Mouse (Mus musculus) heart, embryonic 13.5 days (tissue): Measurements from ENCODE around the gene Lhx8. TPM values are rescaled to one million over a fixed set of nuclear protein-coding genes. Genes with fewer than 3 reads are reported as not detected.
A peak's percentile ranks its signal among the peaks of the same experiment; 100 is the strongest.

Experiments used
- ATAC-seq: fragments of 200-750 bp; cut with Nextera tagmentation; 2 replicates; pipeline ENCODE4 v1.8.0; 2017; ENCODE audit warnings: moderate TSS enrichment; ENCODE audit not compliant: insufficient number of reproducible peaks, low FRiP score, low TSS enrichment; ENCODE audit errors: extremely low read depth
- H3K27ac ChIP-seq: fragments of 300-500 bp; sonication (generic); replicated peaks from 2 replicates; pipeline ENCODE4 v1.5.1; 2015; ENCODE audit warnings: moderate library complexity, mild to moderate bottlenecking, inconsistent platforms
- H3K27me3 ChIP-seq: fragments of 300-500 bp; sonication (generic); replicated peaks from 2 replicates; pipeline ENCODE4 v1.6.1; 2015; ENCODE audit warnings: mild to moderate bottlenecking, inconsistent platforms
- H3K36me3 ChIP-seq: fragments of 300-500 bp; sonication (generic); 2 replicates; pipeline ENCODE4 v1.6.1; 2015; ENCODE audit warnings: mild to moderate bottlenecking, inconsistent platforms
- H3K4me1 ChIP-seq: fragments of 300-500 bp; sonication (generic); 2 replicates; pipeline ENCODE4 v1.6.1; 2015; ENCODE audit warnings: inconsistent platforms
- H3K4me2 ChIP-seq: fragments of 300-500 bp; sonication (generic); 2 replicates; pipeline ENCODE4 v1.6.1; 2015; ENCODE audit warnings: inconsistent platforms, mild to moderate bottlenecking, moderate library complexity
- H3K4me3 ChIP-seq: fragments of 300-500 bp; sonication (generic); 2 replicates; pipeline ENCODE4 v1.5.1; 2015; ENCODE audit warnings: moderate library complexity, mild to moderate bottlenecking, inconsistent platforms
- H3K9ac ChIP-seq: fragments of 300-500 bp; sonication (generic); 2 replicates; pipeline ENCODE4 v1.6.1; 2015; ENCODE audit warnings: inconsistent platforms, mild to moderate bottlenecking, moderate library complexity
- H3K9me3 ChIP-seq: fragments of 300-500 bp; sonication (generic); 2 replicates; pipeline ENCODE4 v1.6.1; 2016; ENCODE audit warnings: inconsistent platforms
- WGBS: fragments of 180-500 bp; shearing (Covaris S2); methylation state at CpG from one replicate; pipeline ENCODE4 v1.1.7; 2015; ENCODE audit warnings: mixed read lengths; 5-methylcytosine and 5-hydroxymethylcytosine counted together
- polyA plus RNA-seq: library from polyadenylated mRNA; unstranded; fragments of >200 nt; fragmentation: Nextera tagmentation; extraction: Ambion mirVana; gene quantifications from 2 replicates; pipeline ENCODE4 v1.2.1, GENCODE M21; 2015

Gene Lhx8
- polyA plus RNA-seq, 1 experiment from 2014 or later: 0.11 TPM

GRCm38 (mm10) chr3:154333401-154333999 lies 3.0 kb upstream of the Lhx8 start:
- Histone ChIP-seq H3K4me1 (peaks cover 34% of the 10 kb centered on the region), H3K27ac (no peak overlapping the region), H3K9me3 (no peaks in the 10 kb centered on the region), H3K4me2 (no peak overlapping the region), H3K4me3 (peak overlapping the region; percentile 11; the same call in 1 of the 2 replicates), H3K9ac (no peak overlapping the region), H3K27me3 (peaks cover 89% of the 10 kb centered on the region), H3K36me3 (no peaks in the 10 kb centered on the region)
- ATAC-seq: no peak
- 3% methylated on average over 16 of the region's 16 CpGs for WGBS

DNA sequence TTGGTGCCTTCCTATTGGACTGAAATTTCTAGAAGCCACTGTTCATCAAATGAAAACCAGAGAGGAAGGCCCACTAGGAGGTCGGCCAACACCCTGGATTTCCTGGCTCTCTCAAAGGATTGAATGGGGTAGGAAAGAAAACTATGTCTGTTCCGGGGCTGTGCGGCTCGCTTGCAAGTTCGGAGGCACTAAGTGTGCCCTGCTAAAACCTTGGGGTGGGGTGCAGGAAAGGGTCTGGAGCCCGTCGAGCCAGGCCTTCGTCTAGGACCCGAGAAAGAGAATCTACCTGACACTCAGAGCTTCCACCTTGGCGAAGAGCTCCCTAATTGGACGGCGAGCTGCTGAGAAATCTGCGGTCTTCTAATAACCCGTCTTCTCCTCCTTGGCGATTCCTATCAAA lies 2.5 kb upstream of the Lhx8 start:
- 4% methylated on average over 15 of the region's 15 CpGs for WGBS

DNA sequence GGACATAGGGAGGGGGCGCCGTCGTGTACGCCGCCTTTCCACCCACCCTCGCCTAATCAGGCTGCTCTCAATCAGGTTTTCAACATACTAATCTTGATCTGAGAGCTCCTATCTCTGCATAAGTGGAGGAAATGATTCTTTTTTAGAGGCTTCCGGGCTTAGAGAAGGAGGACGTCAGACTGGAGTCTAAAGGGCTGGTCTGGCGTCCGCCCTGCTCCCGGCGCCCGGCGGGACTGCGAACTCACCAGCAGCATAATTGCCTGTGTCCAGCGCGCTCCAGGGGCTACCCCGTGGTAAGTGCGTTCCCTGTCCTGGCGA lies 1.7 kb upstream of the Lhx8 start:
- no peak for ATAC-seq
- peak overlapping the region; percentile 62 for H3K4me2 ChIP-seq
- H3K36me3 ChIP-seq: no peaks in the 10 kb centered on the region
- H3K4me3 ChIP-seq: peak overlapping the region; percentile 41
- peaks cover 43% of the 10 kb centered on the region for H3K4me1 ChIP-seq
- no peaks in the 10 kb centered on the region for H3K9me3 ChIP-seq
- no peak overlapping the region for H3K27ac ChIP-seq
- WGBS: under 1% methylated on average over 20 of the region's 20 CpGs
- H3K9ac ChIP-seq: no peak overlapping the region
- peaks cover 93% of the 10 kb centered on the region for H3K27me3 ChIP-seq

More for the DNA sequence above, 2.5 kb upstream of the Lhx8 start:
- Histone ChIP-seq H3K4me1 (peaks cover 40% of the 10 kb centered on the region), H3K4me3 (peak overlapping the region; percentile 0; the same call in 1 of the 2 replicates), H3K27me3 (peaks cover 93% of the 10 kb centered on the region), H3K4me2 (no peak overlapping the region), H3K9me3 (no peaks in the 10 kb centered on the region), H3K36me3 (no peaks in the 10 kb centered on the region), H3K9ac (no peak overlapping the region), H3K27ac (no peak overlapping the region)
- ATAC-seq: no peak

DNA sequence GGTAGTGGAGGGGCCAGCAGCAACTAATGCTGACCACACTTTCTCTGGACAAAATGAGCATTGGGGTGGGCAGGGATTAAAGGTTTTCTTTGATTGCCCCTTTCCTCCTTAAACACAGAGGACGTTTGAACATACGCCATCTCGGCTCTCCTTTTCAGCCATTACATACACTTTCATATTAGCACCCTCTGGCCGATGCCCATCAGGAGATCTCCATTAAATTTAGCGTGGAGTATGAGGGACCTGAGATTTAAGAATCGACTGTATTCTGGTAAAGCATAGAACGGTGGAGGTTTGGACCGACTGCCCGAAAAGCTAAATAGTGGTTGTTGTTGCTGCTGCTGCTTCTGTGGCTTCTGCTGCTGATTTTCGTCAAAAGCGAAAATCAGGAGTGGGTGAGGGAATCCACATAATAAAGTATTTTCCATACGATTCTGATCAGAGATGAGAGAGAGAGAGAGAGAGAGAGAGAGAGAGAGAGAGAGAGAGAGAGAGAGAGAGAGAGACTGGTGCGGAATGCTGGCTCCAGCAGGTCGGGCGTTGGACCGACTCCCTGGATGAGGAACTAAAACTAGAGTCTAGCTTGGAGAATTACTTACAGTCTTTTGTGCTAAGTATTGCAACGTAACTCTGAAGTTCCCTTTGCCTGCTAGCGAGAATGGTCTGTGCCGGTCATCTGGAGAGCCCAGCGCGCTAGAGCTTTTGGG lies 1.2 kb upstream of the Lhx8 start:
- ATAC-seq: no peak
- Histone ChIP-seq H3K27me3 (peaks cover 95% of the 10 kb centered on the region), H3K9ac (no peak overlapping the region), H3K4me2 (peak overlapping the region; percentile 62), H3K27ac (no peak overlapping the region), H3K36me3 (no peaks in the 10 kb centered on the region), H3K4me1 (peaks cover 43% of the 10 kb centered on the region), H3K4me3 (peak overlapping the region; percentile 41), H3K9me3 (no peaks in the 10 kb centered on the region)
- WGBS: 1% methylated on average over 21 of the region's 21 CpGs

DNA sequence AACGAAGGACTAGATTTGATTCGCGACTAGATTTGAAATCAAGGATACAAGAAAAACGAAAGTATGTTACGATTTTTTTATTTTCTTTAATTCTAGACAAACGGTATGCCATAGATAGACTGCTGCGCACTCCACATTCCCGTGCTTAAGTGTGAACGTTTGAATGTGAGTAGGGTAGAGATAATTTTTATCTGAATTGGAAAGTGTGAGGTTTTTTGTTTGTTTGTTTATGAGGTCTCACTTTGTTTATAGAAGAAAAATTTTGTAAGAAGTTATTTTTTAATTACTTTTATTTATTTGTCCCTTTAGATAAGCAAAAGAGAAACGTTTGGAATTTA lies 513 bp upstream of the Lhx8 start:
- H3K4me3 ChIP-seq: no peak overlapping the region
- no peaks in the 10 kb centered on the region for H3K9me3 ChIP-seq
- peaks cover 95% of the 10 kb centered on the region for H3K27me3 ChIP-seq
- no peak overlapping the region for H3K27ac ChIP-seq
- 1% methylated on average over 10 of the region's 10 CpGs for WGBS
- no peak for ATAC-seq
- no peak overlapping the region for H3K4me2 ChIP-seq
- H3K9ac ChIP-seq: no peak overlapping the region
- H3K4me1 ChIP-seq: peaks cover 43% of the 10 kb centered on the region
- H3K36me3 ChIP-seq: no peaks in the 10 kb centered on the region

DNA sequence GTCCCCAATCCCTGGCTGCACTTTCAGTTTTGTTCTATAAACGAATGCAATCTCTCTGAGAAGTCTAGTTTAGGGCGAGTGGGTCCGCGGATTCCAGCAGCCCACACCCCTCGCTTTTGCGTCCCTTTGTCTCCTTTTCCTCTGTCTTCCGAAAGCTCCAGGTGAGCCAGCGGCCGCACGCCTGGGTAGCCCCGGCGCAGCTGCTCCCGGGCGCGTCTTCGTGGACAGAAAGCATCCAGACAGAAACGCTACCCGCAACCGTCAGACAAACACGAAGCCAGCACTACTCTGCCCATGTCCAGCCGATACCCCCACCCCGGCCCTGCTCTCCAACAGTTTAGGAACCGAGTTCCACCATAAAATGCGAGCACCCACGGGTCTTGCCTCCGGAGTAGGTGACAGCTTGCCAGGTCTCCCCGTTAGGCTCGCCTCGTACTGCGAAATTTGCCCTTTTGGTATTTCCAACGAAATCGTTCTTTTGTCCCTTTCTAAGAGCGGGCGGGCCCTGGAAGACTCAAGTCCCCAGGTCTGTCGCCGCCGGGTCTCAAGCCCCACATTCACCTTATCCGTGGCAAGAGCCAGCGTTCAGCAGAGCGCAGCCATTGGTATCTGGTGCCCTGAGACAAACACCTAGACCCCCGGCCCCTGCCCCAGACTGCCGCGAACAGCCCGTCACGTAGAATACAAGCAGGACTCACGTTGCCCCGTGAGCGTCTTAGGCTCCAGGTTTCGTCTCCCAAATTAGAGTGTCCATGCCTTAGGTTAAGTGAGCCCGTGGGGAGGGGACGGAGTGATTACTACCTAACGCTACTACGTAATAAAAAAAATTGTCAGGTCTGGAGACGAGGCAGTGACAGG lies 907 bp downstream of the Lhx8 start:
- Histone ChIP-seq H3K27ac (no peak overlapping the region), H3K4me1 (peaks cover 43% of the 10 kb centered on the region), H3K9ac (no peak overlapping the region), H3K9me3 (no peaks in the 10 kb centered on the region), H3K4me2 (peak overlapping the region; percentile 80), H3K4me3 (peak overlapping the region; percentile 53), H3K36me3 (no peaks in the 10 kb centered on the region), H3K27me3 (peaks cover 95% of the 10 kb centered on the region)
- ATAC-seq: no peak
- whole genome bisulfite sequencing: under 1% methylated on average over 54 of the region's 54 CpGs

DNA sequence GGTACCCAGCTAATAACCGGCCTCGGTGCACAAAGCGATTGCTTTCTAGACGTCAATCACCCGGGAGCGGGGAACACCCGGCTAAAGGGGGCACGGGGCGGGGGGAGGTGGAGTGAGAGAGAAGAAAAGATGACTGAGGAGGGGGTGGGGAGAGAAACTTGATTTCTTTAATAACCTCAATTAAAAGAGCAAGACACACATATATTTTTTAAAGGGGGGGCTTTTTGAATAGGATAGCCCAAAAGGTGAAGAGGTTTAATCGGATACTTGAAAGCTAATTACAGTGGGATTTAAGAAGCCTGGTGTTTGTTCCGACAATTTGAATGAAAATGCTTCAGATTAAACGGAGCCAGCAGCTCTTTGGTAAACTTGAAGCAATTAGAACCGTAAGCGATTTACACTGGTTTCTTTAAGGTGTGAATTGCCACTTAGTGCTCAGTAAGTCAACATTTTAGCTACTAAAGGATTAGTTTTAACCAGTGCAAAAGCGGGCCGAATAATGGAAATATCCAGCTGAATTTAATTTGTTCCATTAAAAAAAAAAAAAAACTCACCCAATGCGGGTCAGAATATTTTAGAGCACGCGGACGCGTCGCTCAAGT lies 1.6 kb downstream of the Lhx8 start:
- H3K27ac ChIP-seq: no peak overlapping the region
- peaks cover 95% of the 10 kb centered on the region for H3K27me3 ChIP-seq
- no peaks in the 10 kb centered on the region for H3K9me3 ChIP-seq
- H3K36me3 ChIP-seq: no peaks in the 10 kb centered on the region
- no peak for ATAC-seq
- H3K4me2 ChIP-seq: peak overlapping the region; percentile 80
- peak overlapping the region; percentile 56; the same call in 1 of the 2 replicates for H3K9ac ChIP-seq
- H3K4me1 ChIP-seq: peaks cover 43% of the 10 kb centered on the region
- H3K4me3 ChIP-seq: peak overlapping the region; percentile 53
- under 1% methylated on average over 22 of the region's 22 CpGs for WGBS

DNA sequence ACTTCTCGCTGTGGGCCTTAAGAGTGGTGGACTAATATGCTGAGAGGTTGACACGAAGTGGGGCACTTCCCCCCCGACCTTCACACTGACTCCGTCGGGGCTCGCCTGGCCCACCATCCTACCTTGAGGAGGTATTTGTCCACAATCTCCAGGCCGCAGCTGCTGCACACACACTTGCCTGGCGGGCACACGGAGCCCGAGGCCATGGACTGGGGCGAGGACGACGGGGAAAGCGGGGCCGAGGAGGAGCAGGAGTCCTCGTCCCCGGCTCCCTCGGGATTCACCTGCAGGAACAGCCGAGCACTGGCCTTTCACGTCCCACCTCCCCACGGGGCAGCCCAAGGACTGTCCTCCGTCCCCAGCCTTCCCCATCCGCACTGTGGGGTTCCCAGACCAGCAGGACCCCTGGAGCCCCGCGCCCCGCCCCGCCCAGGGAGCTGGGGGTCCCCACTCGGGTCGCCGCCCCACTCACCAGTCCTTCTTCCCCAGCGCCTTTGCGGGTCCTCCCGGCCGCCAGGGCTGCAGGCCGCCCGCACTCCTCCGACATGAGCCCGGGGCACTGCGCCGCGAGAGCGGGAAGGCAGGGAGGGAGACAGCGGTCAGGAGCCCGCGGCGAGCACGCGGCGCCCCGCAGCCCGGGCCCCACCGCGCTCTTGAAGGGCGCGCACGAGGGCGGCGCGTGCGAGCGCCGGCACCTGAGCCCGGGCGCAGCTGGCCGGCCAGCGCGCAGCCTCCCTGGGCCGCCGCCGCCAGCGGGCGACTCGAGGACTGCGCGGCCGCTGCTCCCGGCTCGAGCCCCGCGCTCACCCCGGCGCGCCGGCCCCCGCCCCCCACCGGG lies 2.4 kb downstream of the Lhx8 start:
- WGBS: 1% methylated on average over 60 of the region's 86 CpGs
- Histone ChIP-seq H3K4me2 (peak overlapping the region; percentile 80), H3K27ac (no peak overlapping the region), H3K4me3 (peak overlapping the region; percentile 53), H3K36me3 (no peaks in the 10 kb centered on the region), H3K4me1 (peaks cover 35% of the 10 kb centered on the region), H3K27me3 (peaks cover 92% of the 10 kb centered on the region), H3K9ac (peak overlapping the region; percentile 56), H3K9me3 (no peaks in the 10 kb centered on the region)
- ATAC-seq: peak; percentile 57

GRCm38 (mm10) chr3:154327110-154327882 lies 3.2 kb downstream of the Lhx8 start:
- WGBS: 3% methylated on average over 13 of the region's 13 CpGs
- peak overlapping the region; percentile 53; the same call in 1 of the 2 replicates for H3K4me3 ChIP-seq
- H3K36me3 ChIP-seq: no peaks in the 10 kb centered on the region

GRCm38 (mm10) chr3:154321921-154322574 lies 8.4 kb downstream of the Lhx8 start:
- H3K9ac ChIP-seq: no peak overlapping the region
- H3K4me2 ChIP-seq: no peak overlapping the region
- ATAC-seq: no peak
- H3K27me3 ChIP-seq: peaks cover 75% of the 10 kb centered on the region
- no peaks in the 10 kb centered on the region for H3K36me3 ChIP-seq
- H3K4me3 ChIP-seq: no peak overlapping the region
- H3K27ac ChIP-seq: no peak overlapping the region
- no peaks in the 10 kb centered on the region for H3K9me3 ChIP-seq
- WGBS: 53% methylated on average over 13 of the region's 13 CpGs
- H3K4me1 ChIP-seq: no peaks in the 10 kb centered on the region

More at GRCm38 (mm10) chr3:154327110-154327882, 3.2 kb downstream of the Lhx8 start:
- Histone ChIP-seq H3K27me3 (peaks cover 91% of the 10 kb centered on the region), H3K9me3 (no peaks in the 10 kb centered on the region), H3K4me2 (no peak overlapping the region), H3K9ac (no peak overlapping the region), H3K4me1 (peaks cover 31% of the 10 kb centered on the region), H3K27ac (no peak overlapping the region)
- no peak for ATAC-seq
